In the genomic region with DNA sequence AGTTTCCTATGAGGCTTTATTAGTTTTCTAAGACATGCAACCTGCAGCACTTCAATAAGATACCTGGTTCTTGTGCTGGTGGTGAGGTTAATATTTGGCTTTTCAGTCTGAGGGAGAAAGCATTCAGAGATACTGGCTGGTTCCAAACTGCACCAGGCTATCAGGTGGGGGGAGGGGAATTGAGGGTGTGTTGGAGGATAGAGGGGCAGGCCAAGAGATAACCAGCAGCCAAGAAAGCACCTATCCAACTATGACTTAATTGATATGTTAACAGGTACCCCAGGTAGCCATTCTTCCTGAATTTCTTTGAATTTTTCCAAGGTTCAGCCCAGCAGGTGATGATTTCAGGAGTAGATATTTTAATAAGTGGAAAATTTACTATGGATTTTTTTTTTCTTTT, we compare ENCODE assay signal across 12 mouse cellular contexts. TPM values are rescaled to one million over a fixed set of nuclear protein-coding genes. Genes with fewer than 3 reads are reported as not detected.
DNase-seq lines count a peak whose midpoint lies in the region; ATAC-seq and TF ChIP-seq lines count a peak whose summit lies in the region.
"Not testable (repeated sequence)": the region's sequence is repeated elsewhere in the genome, so short reads cannot be mapped to it uniquely, and the experiment has no call there.
"Had no signal": no experiment of that assay in that cellular context is flagged by ENCODE, and none has a peak within 500 bp of the region (broad histone marks: within the 10 kb centered on the region; RNA-seq: fewer than 3 reads in every experiment).

No protein-coding gene starts in this region.

- peaks cover 21% of the 10 kb centered on the region for H3K36me3 ChIP-seq in E14TG2a.4 (ENCODE audit: insufficient read depth, low read length)
- not testable (repeated sequence) for H3K36me3 ChIP-seq in ES-Bruce4 (ENCODE audit: control insufficient read depth, insufficient read depth, low read length, poor library complexity, severe bottlenecking); ES-E14 (ENCODE audit: control insufficient read depth, insufficient read depth, low read length, poor library complexity, severe bottlenecking); midbrain, embryonic 11.5 days (ENCODE audit: control insufficient read depth, insufficient read depth, low read length)

- H3K4me3 ChIP-seq in E14TG2a.4 (replicated peaks; ENCODE audit: low read length) (peak overlapping the region; percentile 66), ES-E14 (ENCODE audit: insufficient read depth in 1 of 2, low read depth in 1 of 2, low read length in 2 of 2, poor library complexity in 1 of 2, severe bottlenecking in 1 of 2) (peak overlapping the region in 1 of 2 experiments; percentile 46; a peak in 2 of 4 replicates)
- H3K4me3 ChIP-seq in ES-Bruce4 (ENCODE audit: low read depth, low read length); midbrain, embryonic 11.5 days (ENCODE audit: low read depth, low read length): not testable (repeated sequence)

- peak; percentile 49; the same call in 1 of the 2 replicates for TF ChIP-seq EP300 in ES-Bruce4 (IDR thresholded peaks at IDR 0.05; ENCODE audit: insufficient read depth, low read depth, low read length)

- H3K9me3 ChIP-seq in E14TG2a.4 (ENCODE audit: low read length); ES-Bruce4 (replicated peaks; ENCODE audit: control insufficient read depth, insufficient read depth, low read length, poor library complexity, severe bottlenecking); ES-E14 (ENCODE audit: control insufficient read depth, insufficient read depth, low read depth, low read length): not testable (repeated sequence)
- H3K9me3 ChIP-seq in midbrain, embryonic 11.5 days (ENCODE audit: control insufficient read depth, low read length): peaks cover 21% of the 10 kb centered on the region

- ATAC-seq in midbrain, embryonic 11.5 days (ENCODE audit: low FRiP score): not testable (repeated sequence)

- in situ Hi-C loops in ES-E14 (cut with MboI; ENCODE audit: low sequenced_read_pairs in 2 of 2, unreplicated experiment in 2 of 2): not testable (repeated sequence)

- H3K4me2 ChIP-seq in midbrain, embryonic 11.5 days: not testable (repeated sequence)

- H3K9ac ChIP-seq in ES-Bruce4 (ENCODE audit: low read depth, poor library complexity, severe bottlenecking); midbrain, embryonic 11.5 days (ENCODE audit: low read length): not testable (repeated sequence)
- H3K9ac ChIP-seq in ES-E14 (ENCODE audit: insufficient read depth, low read depth, low read length, poor library complexity, severe bottlenecking): peak overlapping the region; percentile 30; the same call in 1 of the 2 replicates

- not testable (repeated sequence) for H3K27ac ChIP-seq in ES-Bruce4 (ENCODE audit: insufficient read depth, low read length); midbrain, embryonic 11.5 days (ENCODE audit: low read depth, low read length)
- H3K27ac ChIP-seq in ES-E14 (ENCODE audit: insufficient read depth, low read depth, low read length, poor library complexity, severe bottlenecking): peak overlapping the region; percentile 29; the same call in 1 of the 2 replicates

- not testable (repeated sequence) for TF ChIP-seq CTCF in E14TG2a.4 (conservative IDR thresholded peaks at IDR 0.05; ENCODE audit: low read length); ES-Bruce4 (IDR thresholded peaks at IDR 0.05; ENCODE audit: low read depth, low read length)

- peak; percentile 70 for DNase-seq in ES-CJ7 (ENCODE audit: low read depth, low spot score)
- DNase-seq in ES-E14 (ENCODE audit: low read depth, low spot score): peak; percentile 40
- DNase-seq in R1 (ENCODE audit: low read depth, low spot score): peak; percentile 87
- peak; percentile 42 for DNase-seq in WW6 (ENCODE audit: low read depth, low spot score)
- DNase-seq in ZHBTc4 (ENCODE audit: low read depth, low spot score): peak; percentile 49
- peak; percentile 33 for DNase-seq in midbrain, embryonic 11.5 days (ENCODE audit: low spot score, missing footprints)

- not testable (repeated sequence) for H3K27me3 ChIP-seq in E14TG2a.4 (ENCODE audit: insufficient read depth, low read length); ES-Bruce4 (ENCODE audit: control insufficient read depth, insufficient read depth, low read length, poor library complexity, severe bottlenecking); midbrain, embryonic 11.5 days (ENCODE audit: control insufficient read depth, insufficient read depth, low read length)

- not testable (repeated sequence) for TF ChIP-seq POLR2A in ES-Bruce4 (IDR thresholded peaks at IDR 0.05; ENCODE audit: insufficient read depth, low read length)

- peaks cover 41% of the 10 kb centered on the region for H3K4me1 ChIP-seq in E14TG2a.4 (replicated peaks; ENCODE audit: low read depth, low read length)
- not testable (repeated sequence) for H3K4me1 ChIP-seq in ES-Bruce4 (ENCODE audit: control insufficient read depth, insufficient read depth, low read length); ES-E14 (ENCODE audit: control insufficient read depth in 2 of 2, insufficient read depth in 2 of 2, low read length in 2 of 2, poor library complexity in 1 of 2); midbrain, embryonic 11.5 days (ENCODE audit: control insufficient read depth, insufficient read depth, low read length)

TF ChIP-seq in ES-E14, 5 proteins besides CTCF, POLR2A, EP300 and RAD21:
- TF ChIP-seq ZNF384 (IDR thresholded peaks at IDR 0.05; ENCODE audit: low read depth, low read length): peak; percentile 74
TF ChIP-seq in ES-E14: peak in this region for 1; not testable (repeated sequence) for 4.

RNA-seq across cellular contexts. Expression of gene Zfp981, which starts 10.0 kb away (rescaled TPM):
- polyA plus RNA-seq in ES-Bruce4 (2011; ENCODE audit: insufficient read depth, insufficient read length, low read depth, missing spikeins): 35.1 and 39.3 TPM in 2 replicates
- total RNA-seq in ES-E14 (2012; rRNA removed): 136 and 150 TPM in 2 replicates
- not detected in 2 replicates for polyA plus RNA-seq in midbrain, embryonic 11.5 days (2014; fragmentation: Nextera tagmentation; extraction: Ambion mirVana)
- total RNA-seq: CH12.LX had no signal
- polyA plus RNA-seq: adrenal gland, adult 2 months; CD4-positive, CD25-positive, alpha-beta regulatory T cell, adult 4 months; G1E had no signal

Comparison
In these comparisons a context has a peak if more than half of its experiments do, and no peak if none do; other contexts are left out.
1. DNase-seq: peak in every context shown above with its lines; median percentile 87 in R1; 70 in ES-CJ7; 49 in ZHBTc4; 42 in WW6; 40 in ES-E14; 33 in midbrain, embryonic 11.5 days.
2. RNA of gene Zfp981, which starts 10.0 kb away (polyA plus RNA-seq): 35.1 to 39.3 TPM in ES-Bruce4; not detected in midbrain, embryonic 11.5 days; every median in the first group is over 10 times any median in the second.